Mouse (Mus musculus): ENCODE measurements around the gene Abcc4. TPM values are rescaled to one million over a fixed set of nuclear protein-coding genes. Genes with fewer than 3 reads are reported as not detected.

Gene Abcc4
- total and polyA plus RNA-seq, 2 experiments from 2014 or later, result 2.4 to 3.6 TPM

GRCm38 (mm10) chr14:118700576-118700975 lies 5.4 kb downstream of the Abcc4 start:
- Histone ChIP-seq H3K36me3 (ENCODE audit: insufficient read depth, low read length) (no peaks in the 10 kb centered on the region), H3K9ac (replicated peaks; ENCODE audit: low read length, poor library complexity, severe bottlenecking) (no peak overlapping the region), H3K4me2 (ENCODE audit: low read depth, low read length, poor library complexity, severe bottlenecking) (no peak overlapping the region), H3K9me3 (ENCODE audit: low read length) (no peaks in the 10 kb centered on the region), H3K4me1 (ENCODE audit: insufficient read depth, low read length) (no peaks in the 10 kb centered on the region), H3K27me3 (ENCODE audit: insufficient read depth, low read length) (peaks cover 8% of the 10 kb centered on the region; the same call in 1 of the 2 replicates), H3K27ac (ENCODE audit: low read depth, low read length) (no peak overlapping the region), H3K4me3 (ENCODE audit: low read depth, low read length) (no peak overlapping the region)
- DNase-seq (ENCODE audit: low spot score) (no peak), ATAC-seq (ENCODE audit: low FRiP score) (no peak)
- 79% methylated on average over 7 of the region's 7 CpGs for WGBS
- no peak for TF ChIP-seq CTCF (IDR thresholded peaks at IDR 0.05)

- ATAC-seq (ENCODE audit: low FRiP score), result no peak
- 75% methylated on average over 5 of the region's 5 CpGs for WGBS
- TF ChIP-seq CTCF (IDR thresholded peaks at IDR 0.05), result no peak
Observed at GRCm38 (mm10) chr14:118699963-118700362, 6.1 kb downstream of the Abcc4 start.

GRCm38 (mm10) chr14:118699508-118699907 lies 6.5 kb downstream of the Abcc4 start:
- Histone ChIP-seq H3K36me3 (ENCODE audit: insufficient read depth, low read length) (no peaks in the 10 kb centered on the region), H3K27me3 (ENCODE audit: insufficient read depth, low read length) (peaks cover 5% of the 10 kb centered on the region; the same call in 1 of the 2 replicates), H3K4me2 (ENCODE audit: low read depth, low read length, poor library complexity, severe bottlenecking) (no peak overlapping the region), H3K9ac (replicated peaks; ENCODE audit: low read length, poor library complexity, severe bottlenecking) (no peak overlapping the region), H3K4me1 (ENCODE audit: insufficient read depth, low read length) (no peaks in the 10 kb centered on the region), H3K9me3 (ENCODE audit: low read length) (no peaks in the 10 kb centered on the region), H3K27ac (ENCODE audit: low read depth, low read length) (no peak overlapping the region), H3K4me3 (ENCODE audit: low read depth, low read length) (no peak overlapping the region)
- no peak for ATAC-seq (ENCODE audit: low FRiP score)
- no peak for DNase-seq (ENCODE audit: low spot score)
- WGBS, result 71% methylated on average over 10 of the region's 10 CpGs
- no peak for TF ChIP-seq CTCF (IDR thresholded peaks at IDR 0.05)

More at GRCm38 (mm10) chr14:118699963-118700362, 6.1 kb downstream of the Abcc4 start:
- no peak overlapping the region for H3K4me2 ChIP-seq (ENCODE audit: low read depth, low read length, poor library complexity, severe bottlenecking)
- H3K9me3 ChIP-seq (ENCODE audit: low read length), result no peaks in the 10 kb centered on the region
- DNase-seq (ENCODE audit: low spot score), result no peak
- H3K27ac ChIP-seq (ENCODE audit: low read depth, low read length), result no peak overlapping the region
- H3K9ac ChIP-seq (replicated peaks; ENCODE audit: low read length, poor library complexity, severe bottlenecking), result no peak overlapping the region
- no peak overlapping the region for H3K4me3 ChIP-seq (ENCODE audit: low read depth, low read length)
- no peaks in the 10 kb centered on the region for H3K36me3 ChIP-seq (ENCODE audit: insufficient read depth, low read length)
- H3K4me1 ChIP-seq (ENCODE audit: insufficient read depth, low read length), result no peaks in the 10 kb centered on the region
- peaks cover 8% of the 10 kb centered on the region; the same call in 1 of the 2 replicates for H3K27me3 ChIP-seq (ENCODE audit: insufficient read depth, low read length)

GRCm38 (mm10) chr14:118696556-118697289 lies 9.3 kb downstream of the Abcc4 start:
- WGBS, result 94% methylated on average over 16 of the region's 16 CpGs
- ATAC-seq (ENCODE audit: low FRiP score), result no peak

GRCm38 (mm10) chr14:118695866-118696265 lies 10.2 kb downstream of the Abcc4 start:
- ATAC-seq (ENCODE audit: low FRiP score) (no peak), DNase-seq (ENCODE audit: low spot score) (no peak)
- no peak overlapping the region for H3K9ac ChIP-seq (replicated peaks; ENCODE audit: low read length, poor library complexity, severe bottlenecking)
- no peak overlapping the region for H3K4me2 ChIP-seq (ENCODE audit: low read depth, low read length, poor library complexity, severe bottlenecking)
- no peaks in the 10 kb centered on the region for H3K27me3 ChIP-seq (ENCODE audit: insufficient read depth, low read length)
- H3K36me3 ChIP-seq (ENCODE audit: insufficient read depth, low read length), result no peaks in the 10 kb centered on the region
- H3K9me3 ChIP-seq (ENCODE audit: low read length), result no peaks in the 10 kb centered on the region
- TF ChIP-seq CTCF (IDR thresholded peaks at IDR 0.05), result no peak
- H3K27ac ChIP-seq (ENCODE audit: low read depth, low read length), result no peak overlapping the region
- no peak overlapping the region for H3K4me3 ChIP-seq (ENCODE audit: low read depth, low read length)
- no peaks in the 10 kb centered on the region for H3K4me1 ChIP-seq (ENCODE audit: insufficient read depth, low read length)
- WGBS, result 95% methylated on average over 11 of the region's 11 CpGs

More at GRCm38 (mm10) chr14:118696556-118697289, 9.3 kb downstream of the Abcc4 start:
- no peak overlapping the region for H3K27ac ChIP-seq (ENCODE audit: low read depth, low read length)
- no peak overlapping the region for H3K4me2 ChIP-seq (ENCODE audit: low read depth, low read length, poor library complexity, severe bottlenecking)
- no peak overlapping the region for H3K4me3 ChIP-seq (ENCODE audit: low read depth, low read length)
- H3K9ac ChIP-seq (replicated peaks; ENCODE audit: low read length, poor library complexity, severe bottlenecking), result no peak overlapping the region
- TF ChIP-seq CTCF (IDR thresholded peaks at IDR 0.05), result no peak
- DNase-seq (ENCODE audit: low spot score), result no peak
- H3K4me1 ChIP-seq (ENCODE audit: insufficient read depth, low read length), result no peaks in the 10 kb centered on the region
- no peaks in the 10 kb centered on the region for H3K9me3 ChIP-seq (ENCODE audit: low read length)
- H3K27me3 ChIP-seq (ENCODE audit: insufficient read depth, low read length), result no peaks in the 10 kb centered on the region
- H3K36me3 ChIP-seq (ENCODE audit: insufficient read depth, low read length), result no peaks in the 10 kb centered on the region

GRCm38 (mm10) chr14:118694321-118694720 lies 11.7 kb downstream of the Abcc4 start:
- Histone ChIP-seq H3K36me3 (ENCODE audit: insufficient read depth, low read length) (no peaks in the 10 kb centered on the region), H3K4me3 (ENCODE audit: low read depth, low read length) (no peak overlapping the region), H3K4me1 (ENCODE audit: insufficient read depth, low read length) (no peaks in the 10 kb centered on the region), H3K27me3 (ENCODE audit: insufficient read depth, low read length) (no peaks in the 10 kb centered on the region), H3K9ac (replicated peaks; ENCODE audit: low read length, poor library complexity, severe bottlenecking) (no peak overlapping the region), H3K4me2 (ENCODE audit: low read depth, low read length, poor library complexity, severe bottlenecking) (no peak overlapping the region), H3K27ac (ENCODE audit: low read depth, low read length) (no peak overlapping the region), H3K9me3 (ENCODE audit: low read length) (no peaks in the 10 kb centered on the region)
- DNase-seq (ENCODE audit: low spot score), result no peak
- TF ChIP-seq CTCF (IDR thresholded peaks at IDR 0.05), result no peak
- WGBS, result 88% methylated on average over 7 of the region's 7 CpGs
- no peak for ATAC-seq (ENCODE audit: low FRiP score)

All from midbrain, postnatal 0 days (tissue).